Mouse (Mus musculus) duodenum, adult 2 months (tissue): Measurements from ENCODE around the gene Hscb. TPM values are rescaled to one million over a fixed set of nuclear protein-coding genes. Genes with fewer than 3 reads are reported as not detected.

Source experiments
- polyA plus RNA-seq: library from polyadenylated mRNA; depleted of rRNA; stranded (reverse); fragments of >200 nt; gene quantifications from 2 replicates; pipeline ENCODE4 v1.2.3, GENCODE M21; 2012; ENCODE audit warnings: low replicate concordance; rRNA removed

The Hscb gene
- polyA plus RNA-seq, result 14.5 and 14.8 TPM in 2 replicates

DNA sequence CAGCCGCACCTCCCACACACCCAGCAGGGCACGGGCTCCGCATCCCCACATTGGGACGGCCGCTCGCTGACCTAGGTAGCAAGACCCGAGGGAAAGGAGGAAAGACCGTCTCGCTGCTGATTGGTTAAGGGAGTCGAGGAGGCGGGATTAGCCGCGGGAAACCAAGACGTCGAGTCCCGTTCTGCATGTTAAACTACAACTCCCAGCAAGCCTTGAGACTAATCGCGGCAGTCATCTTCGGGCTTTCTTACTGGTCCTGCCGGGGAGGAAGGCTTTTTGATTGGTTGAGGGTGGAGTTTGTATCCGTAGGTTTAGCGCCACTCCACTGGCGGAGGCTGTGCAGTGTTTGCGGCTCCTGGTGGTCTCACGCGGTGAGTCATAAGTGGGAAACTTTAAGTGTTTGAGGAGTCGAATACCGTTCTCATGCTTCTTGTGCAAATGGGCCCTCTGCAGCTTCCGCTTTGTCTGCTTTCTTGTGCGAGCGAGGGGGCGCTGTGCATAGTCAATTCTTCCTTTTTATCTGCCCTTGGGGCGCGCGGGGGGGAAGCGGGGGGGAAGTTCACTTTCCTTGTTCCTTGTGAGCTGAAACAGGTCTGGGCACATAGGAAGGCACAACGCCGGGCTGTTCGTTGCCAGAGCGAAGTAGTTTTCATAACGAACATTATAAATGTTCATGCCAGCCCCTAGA lies at the start of gene Hscb, which contains the start of gene Chek2:
Gene Hscb, minus strand, starts transcription at position 100 of the 688 bp plus-strand sequence.
Gene Chek2, plus strand, starts transcription at position 302 of the 688 bp plus-strand sequence.

GRCm38 (mm10) chr5:110879584-110880374 lies 40.2 kb upstream of the Hscb start, which contains the start of gene Ttc28:
Gene Ttc28 (plus strand): TSS chr5:110879803.

GRCm38 (mm10) chr5:110809667-110810325 lies 29.8 kb downstream of the Hscb start, which contains the start of gene Ulk1:
Gene Ulk1 (minus strand): TSS chr5:110810097.

GRCm38 (mm10) chr5:110779998-110780760 lies 59.4 kb downstream of the Hscb start, which contains the start of gene Pus1:
Gene Pus1 (minus strand): TSS chr5:110780659.

Other genes starting within 250 kb of the Hscb start
- 38.3 and 50.4 TPM in 2 replicates for gene Noc4l, start 186.4 kb downstream of the Hscb start, polyA plus RNA-seq
- 2.8 and 9.6 TPM in 2 replicates for gene Ddx51, start 186.3 kb downstream of the Hscb start, polyA plus RNA-seq
- gene Ep400, start 69.1 kb downstream of the Hscb start, polyA plus RNA-seq, result 36.5 and 58.7 TPM in 2 replicates
- 20.7 and 22.6 TPM in 2 replicates for gene Pus1, start 59.1 kb downstream of the Hscb start, polyA plus RNA-seq
- gene Ulk1, start 29.7 kb downstream of the Hscb start, polyA plus RNA-seq, result 23.6 and 35.6 TPM in 2 replicates
- gene Chek2, start 202 bp upstream of the Hscb start, polyA plus RNA-seq, result 3.7 and 6.1 TPM in 2 replicates
- 1.2 and 2.4 TPM in 2 replicates for gene Ttc28, start 40.0 kb upstream of the Hscb start, polyA plus RNA-seq